Mouse (Mus musculus): Measurements from ENCODE around the gene Gm12166.

- no peak for TF ChIP-seq POLR2A (IDR thresholded peaks at IDR 0.05; ENCODE audit: insufficient read length, low read depth)
- TF ChIP-seq TCF12 (IDR thresholded peaks at IDR 0.05; ENCODE audit: insufficient read depth, poor library complexity, severe bottlenecking) = no peak
- no peak for TF ChIP-seq MYOD1 (IDR thresholded peaks at IDR 0.05; ENCODE audit: control insufficient read depth in 1 of 3, insufficient read length in 2 of 3, low read depth in 2 of 3)
- TF ChIP-seq E2F4 (IDR thresholded peaks at IDR 0.05; ENCODE audit: insufficient read depth) = no peak
- no peak for TF ChIP-seq USF1 (IDR thresholded peaks at IDR 0.05; ENCODE audit: low read depth)
- no peak for TF ChIP-seq POLR2AphosphoS2 (IDR thresholded peaks at IDR 0.05; ENCODE audit: insufficient read length, low read depth)
- TF ChIP-seq MAX (IDR thresholded peaks at IDR 0.05; ENCODE audit: low read depth) = no peak
- no peak for TF ChIP-seq TCF3 (IDR thresholded peaks at IDR 0.05; ENCODE audit: insufficient read length, low read depth)
Measured at GRCm38 (mm10) chr11:46089081-46089713, 37.1 kb upstream of the Gm12166 start.
